Mouse (Mus musculus): ENCODE results near the gene Madcam1. TPM values are rescaled to one million over a fixed set of nuclear protein-coding genes. Genes with fewer than 3 reads are reported as not detected.

Madcam1 gene
- polyA plus RNA-seq, 1 experiment, result not detected

GRCm38 (mm10) chr10:79673054-79673453 lies 8.7 kb downstream of the Madcam1 start:
- TF ChIP-seq FOSL1 (IDR thresholded peaks at IDR 0.05; ENCODE audit: insufficient read depth, low read length, poor library complexity, severe bottlenecking), result no peak
- TF ChIP-seq CEBPB (IDR thresholded peaks at IDR 0.05; ENCODE audit: low read depth), result no peak
- no peak for TF ChIP-seq MAX (IDR thresholded peaks at IDR 0.05)
- TF ChIP-seq USF1 (IDR thresholded peaks at IDR 0.05; ENCODE audit: low read depth), result no peak
- no peak for TF ChIP-seq MYOD1 (IDR thresholded peaks at IDR 0.05; ENCODE audit: control insufficient read depth, insufficient read length, low read depth)
- TF ChIP-seq CTCF (IDR thresholded peaks at IDR 0.05; ENCODE audit: control insufficient read depth, insufficient read depth, insufficient read length), result no peak
- TF ChIP-seq MYOG (IDR thresholded peaks at IDR 0.05; ENCODE audit: control insufficient read depth, extremely low read depth, insufficient read length), result no peak
- Histone ChIP-seq H3K27me3 (ENCODE audit: control insufficient read depth, insufficient read depth, insufficient read length) (no peaks in the 10 kb centered on the region), H3K79me2 (ENCODE audit: control insufficient read depth, insufficient read depth) (peaks cover 23% of the 10 kb centered on the region), H3K79me3 (ENCODE audit: low read depth) (peaks cover 14% of the 10 kb centered on the region), H3ac (ENCODE audit: control insufficient read depth, insufficient read length, low read depth) (no peak overlapping the region), H3K4me3 (ENCODE audit: insufficient read depth, poor library complexity, severe bottlenecking) (no peak overlapping the region), H3K36me3 (ENCODE audit: control insufficient read depth, insufficient read depth) (peaks cover 7% of the 10 kb centered on the region)

DNA sequence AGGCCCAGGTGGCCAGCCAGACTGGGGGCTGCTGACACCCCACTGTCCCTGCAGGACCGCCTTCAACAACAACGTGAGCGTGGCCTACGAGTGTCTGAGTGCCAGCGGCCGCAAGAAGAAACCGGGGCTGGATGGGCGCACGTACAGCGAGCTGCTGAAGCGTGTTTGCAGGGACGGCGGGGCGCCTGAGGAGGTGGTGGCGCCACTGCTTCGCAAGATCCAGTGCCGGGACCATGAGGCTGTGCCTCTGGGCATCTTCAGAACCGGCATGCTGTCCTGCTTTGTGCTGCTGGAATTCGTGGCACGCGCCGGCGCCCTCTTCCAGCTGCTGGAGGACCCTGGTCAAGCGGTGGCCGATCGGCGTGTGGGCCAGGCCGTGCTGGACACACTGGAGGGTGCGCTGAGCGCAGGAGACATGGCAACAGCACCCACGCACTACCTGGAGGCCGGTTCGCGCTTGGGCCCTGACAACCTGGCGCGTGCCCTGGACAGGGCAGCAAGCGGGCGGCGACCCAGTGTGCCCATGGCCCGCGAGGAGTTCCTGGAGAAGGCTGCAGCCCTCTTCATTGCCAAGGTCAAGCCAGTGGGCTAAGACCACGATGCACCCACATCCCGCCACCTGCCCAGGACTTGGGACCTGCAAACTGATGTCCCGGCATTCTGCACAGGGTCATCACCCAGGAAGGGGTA lies 11.1 kb downstream of the Madcam1 start:
- Histone ChIP-seq H3K27me3 (ENCODE audit: control insufficient read depth, insufficient read depth, insufficient read length) (no peaks in the 10 kb centered on the region), H3K36me3 (ENCODE audit: control insufficient read depth, insufficient read depth) (peaks cover 7% of the 10 kb centered on the region), H3K79me2 (ENCODE audit: control insufficient read depth, insufficient read depth) (peaks cover 11% of the 10 kb centered on the region), H3K79me3 (ENCODE audit: low read depth) (peaks cover 5% of the 10 kb centered on the region), H3K4me3 (ENCODE audit: insufficient read depth, poor library complexity, severe bottlenecking) (no peak overlapping the region), H3ac (ENCODE audit: control insufficient read depth, insufficient read length, low read depth) (no peak overlapping the region)
- TF ChIP-seq CTCF (IDR thresholded peaks at IDR 0.05; ENCODE audit: control insufficient read depth, insufficient read depth, insufficient read length) (no peak), MAX (IDR thresholded peaks at IDR 0.05) (no peak), FOSL1 (IDR thresholded peaks at IDR 0.05; ENCODE audit: insufficient read depth, low read length, poor library complexity, severe bottlenecking) (no peak), MYOD1 (IDR thresholded peaks at IDR 0.05; ENCODE audit: control insufficient read depth, insufficient read length, low read depth) (no peak), CEBPB (IDR thresholded peaks at IDR 0.05; ENCODE audit: low read depth) (no peak), USF1 (IDR thresholded peaks at IDR 0.05; ENCODE audit: low read depth) (no peak), MYOG (IDR thresholded peaks at IDR 0.05; ENCODE audit: control insufficient read depth, extremely low read depth, insufficient read length) (no peak)

DNA sequence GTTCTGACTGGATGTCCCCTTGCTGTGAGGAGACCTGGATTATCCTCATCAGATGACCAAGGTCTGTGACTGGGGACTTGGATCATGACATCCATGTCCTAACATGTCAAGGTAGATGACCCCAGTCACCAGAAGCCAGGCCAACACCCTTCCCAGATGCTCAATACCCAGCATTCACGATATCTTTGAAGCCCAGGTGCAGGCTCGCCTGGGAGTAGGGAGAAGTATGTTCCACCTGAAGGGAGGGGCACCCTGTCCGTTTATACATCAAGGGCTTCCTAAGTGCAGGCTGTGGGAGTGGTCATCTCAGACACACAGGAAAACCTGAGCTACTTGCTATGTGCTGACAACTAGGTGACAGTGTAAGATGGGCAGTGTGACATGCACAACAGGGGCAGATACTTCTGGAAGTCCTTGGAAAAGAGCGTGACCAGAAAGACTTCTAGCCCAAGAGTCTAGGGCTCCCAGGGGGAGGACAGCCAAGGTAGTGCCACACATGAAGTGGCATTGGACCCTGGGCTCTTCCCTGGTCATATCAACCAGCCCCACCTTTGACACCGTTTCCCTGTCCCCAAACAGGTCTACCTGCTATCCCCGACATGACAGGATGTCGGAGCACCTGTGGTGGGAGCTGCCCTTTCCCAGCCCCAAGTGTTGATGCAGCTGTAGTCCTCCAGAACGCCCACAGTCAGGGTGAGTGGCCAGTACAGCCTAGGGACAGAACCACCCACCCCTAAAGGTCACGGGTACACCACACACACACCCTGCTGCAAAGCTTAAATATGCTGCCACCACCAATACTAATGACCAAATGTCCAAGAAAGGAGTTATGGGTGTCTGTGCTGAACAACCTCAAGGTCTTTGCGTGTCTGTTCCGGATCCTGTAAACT lies 16.5 kb downstream of the Madcam1 start:
- peaks cover 27% of the 10 kb centered on the region for H3K36me3 ChIP-seq (ENCODE audit: control insufficient read depth, insufficient read depth)
- peak overlapping the region; percentile 42 for H3K4me3 ChIP-seq (ENCODE audit: insufficient read depth, poor library complexity, severe bottlenecking)
- no peak for TF ChIP-seq FOSL1 (IDR thresholded peaks at IDR 0.05; ENCODE audit: insufficient read depth, low read length, poor library complexity, severe bottlenecking)
- TF ChIP-seq MYOG (IDR thresholded peaks at IDR 0.05; ENCODE audit: control insufficient read depth, extremely low read depth, insufficient read length), result no peak
- no peak for TF ChIP-seq CTCF (IDR thresholded peaks at IDR 0.05; ENCODE audit: control insufficient read depth, insufficient read depth, insufficient read length)
- no peaks in the 10 kb centered on the region for H3K27me3 ChIP-seq (ENCODE audit: control insufficient read depth, insufficient read depth, insufficient read length)
- peaks cover 39% of the 10 kb centered on the region for H3K79me2 ChIP-seq (ENCODE audit: control insufficient read depth, insufficient read depth)
- peaks cover 35% of the 10 kb centered on the region for H3K79me3 ChIP-seq (ENCODE audit: low read depth)
- H3ac ChIP-seq (ENCODE audit: control insufficient read depth, insufficient read length, low read depth), result peak overlapping the region; percentile 63

DNA sequence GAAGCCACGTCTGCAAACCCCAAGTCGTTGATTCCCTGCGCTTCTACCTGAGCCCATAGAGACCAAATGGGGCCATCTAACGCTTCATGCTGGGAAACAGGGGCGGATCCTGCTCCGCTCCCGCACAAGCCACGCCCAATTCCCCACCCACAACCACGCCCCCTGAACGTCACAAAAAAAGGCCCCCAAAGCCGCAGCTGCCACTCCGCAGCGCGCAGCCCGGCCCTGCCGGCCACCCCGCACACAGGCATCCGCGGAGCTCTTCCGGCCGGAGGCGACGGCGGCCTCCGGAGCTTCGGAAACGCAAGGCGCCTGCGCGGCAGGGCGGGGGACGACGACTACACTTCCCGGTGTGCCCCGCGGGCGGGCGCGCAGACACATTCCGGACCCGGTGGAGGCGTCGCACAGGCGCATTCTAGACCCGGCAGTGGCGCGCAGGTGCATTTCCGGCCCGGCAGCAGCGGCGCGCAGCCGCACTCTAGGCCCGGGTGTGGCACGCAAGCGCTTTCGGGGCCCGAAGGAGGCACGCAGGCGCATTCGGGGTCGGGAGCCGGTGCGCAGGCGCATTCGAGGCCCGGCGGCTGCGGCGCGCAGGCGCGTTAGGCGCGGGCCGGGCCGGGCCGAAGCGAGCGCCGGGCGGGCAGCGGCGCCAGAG lies 17.4 kb downstream of the Madcam1 start, which contains the start of gene Cdc34:
Gene Cdc34, plus strand, starts transcription at position 605 of the 655 bp plus-strand sequence.
- peaks cover 42% of the 10 kb centered on the region for H3K79me3 ChIP-seq (ENCODE audit: low read depth)
- TF ChIP-seq MYOD1 (IDR thresholded peaks at IDR 0.05; ENCODE audit: control insufficient read depth, insufficient read length, low read depth) (no peak), MAX (IDR thresholded peaks at IDR 0.05) (peak; percentile 60)
- H3K4me3 ChIP-seq (ENCODE audit: insufficient read depth, poor library complexity, severe bottlenecking), result peak within 1 kb of the TSS; percentile 99
- H3ac ChIP-seq (ENCODE audit: control insufficient read depth, insufficient read length, low read depth), result peak within 1 kb of the TSS; percentile 78
- H3K79me2 ChIP-seq (ENCODE audit: control insufficient read depth, insufficient read depth), result peaks cover 47% of the 10 kb centered on the region
- H3K36me3 ChIP-seq (ENCODE audit: control insufficient read depth, insufficient read depth), result peaks cover 36% of the 10 kb centered on the region
- no peaks in the 10 kb centered on the region for H3K27me3 ChIP-seq (ENCODE audit: control insufficient read depth, insufficient read depth, insufficient read length)

GRCm38 (mm10) chr10:79682551-79682915 lies 18.2 kb downstream of the Madcam1 start:
- Histone ChIP-seq H3K27me3 (ENCODE audit: control insufficient read depth, insufficient read depth, insufficient read length) (no peaks in the 10 kb centered on the region), H3K36me3 (ENCODE audit: control insufficient read depth, insufficient read depth) (peaks cover 44% of the 10 kb centered on the region), H3ac (ENCODE audit: control insufficient read depth, insufficient read length, low read depth) (peak overlapping the region; percentile 78), H3K79me3 (ENCODE audit: low read depth) (peaks cover 43% of the 10 kb centered on the region), H3K4me3 (ENCODE audit: insufficient read depth, poor library complexity, severe bottlenecking) (peak overlapping the region; percentile 99), H3K79me2 (ENCODE audit: control insufficient read depth, insufficient read depth) (peaks cover 55% of the 10 kb centered on the region)
- TF ChIP-seq FOSL1 (IDR thresholded peaks at IDR 0.05; ENCODE audit: insufficient read depth, low read length, poor library complexity, severe bottlenecking) (no peak), CEBPB (IDR thresholded peaks at IDR 0.05; ENCODE audit: low read depth) (no peak), MAX (IDR thresholded peaks at IDR 0.05) (no peak), MYOD1 (IDR thresholded peaks at IDR 0.05; ENCODE audit: control insufficient read depth, insufficient read length, low read depth) (no peak), CTCF (IDR thresholded peaks at IDR 0.05; ENCODE audit: control insufficient read depth, insufficient read depth, insufficient read length) (no peak), MYOG (IDR thresholded peaks at IDR 0.05; ENCODE audit: control insufficient read depth, extremely low read depth, insufficient read length) (no peak), USF1 (IDR thresholded peaks at IDR 0.05; ENCODE audit: low read depth) (no peak)
